Mouse (Mus musculus) limb, embryonic 14.5 days (tissue): ENCODE measurements at regions not wholly inside any gene's neighbourhood (a gene's known extent, or its start where the extent isn't known, plus 50 kb on each side); places are given as distances from the start of the nearest gene placed in this dataset.

Experiments
- ATAC-seq: fragments of 200-750 bp; cut with Nextera tagmentation; 2 replicates; pipeline ENCODE4 v1.8.0; 2017; ENCODE audit warnings: low read depth, moderate number of reproducible peaks, moderate TSS enrichment; ENCODE audit not compliant: low FRiP score
- DNase-seq: peaks from one replicate; pipeline ENCODE4 v3.0.0-alpha.2; 2015; ENCODE audit warnings: low spot score
- H3K27ac ChIP-seq: fragments of 300-500 bp; sonication (generic); replicated peaks from 2 replicates; pipeline ENCODE4 v1.5.1; 2014; ENCODE audit warnings: low read depth, mild to moderate bottlenecking, low read length, moderate library complexity, mixed read lengths
- H3K27me3 ChIP-seq: fragments of 300-500 bp; sonication (generic); 2 replicates; pipeline ENCODE4 v1.6.1; 2014; ENCODE audit warnings: low read length, mixed read lengths; ENCODE audit not compliant: control insufficient read depth, insufficient read depth
- H3K36me3 ChIP-seq: fragments of 300-500 bp; sonication (generic); 2 replicates; pipeline ENCODE4 v1.6.1; 2014; ENCODE audit warnings: mild to moderate bottlenecking, low read length, moderate library complexity, mixed read lengths; ENCODE audit not compliant: control insufficient read depth, insufficient read depth
- H3K4me1 ChIP-seq: fragments of 300-500 bp; sonication (generic); 2 replicates; pipeline ENCODE4 v1.6.1; 2014; ENCODE audit warnings: antibody characterized with exemption, low read length, mixed read lengths; ENCODE audit not compliant: control insufficient read depth, insufficient read depth
- H3K4me2 ChIP-seq: fragments of 300-500 bp; sonication (generic); replicated peaks from 2 replicates; pipeline ENCODE4 v1.6.1; 2014; ENCODE audit warnings: low read depth, mild to moderate bottlenecking, low read length, moderate library complexity; ENCODE audit not compliant: severe bottlenecking
- H3K4me3 ChIP-seq: fragments of 300-500 bp; sonication (generic); replicated peaks from 2 replicates; pipeline ENCODE4 v1.5.1; 2014; ENCODE audit warnings: low read length
- H3K9ac ChIP-seq: fragments of 300-500 bp; sonication (generic); 2 replicates; pipeline ENCODE4 v1.6.1; 2014; ENCODE audit warnings: mild to moderate bottlenecking, low read depth, low read length, moderate library complexity; ENCODE audit not compliant: severe bottlenecking
- H3K9me3 ChIP-seq: fragments of 300-500 bp; sonication (generic); 2 replicates; pipeline ENCODE4 v1.6.1; 2016; ENCODE audit warnings: low read length; ENCODE audit not compliant: control insufficient read depth
- POLR2A ChIP-seq: fragments of 200-500 bp; IDR thresholded peaks from 2 replicates; pipeline ENCODE4 v1.8.0; 2012; ENCODE audit warnings: inconsistent platforms, mild to moderate bottlenecking, moderate library complexity, borderline replicate concordance; ENCODE audit not compliant: insufficient read depth, insufficient read length; ENCODE audit errors: extremely low read depth
- WGBS: fragments of 180-500 bp; shearing (Covaris S2); extraction: QIAGEN DNeasy Blood & Tissue Kit; methylation state at CpG from one replicate; pipeline ENCODE4 v1.1.7; 2014; 5-methylcytosine and 5-hydroxymethylcytosine counted together

DNA sequence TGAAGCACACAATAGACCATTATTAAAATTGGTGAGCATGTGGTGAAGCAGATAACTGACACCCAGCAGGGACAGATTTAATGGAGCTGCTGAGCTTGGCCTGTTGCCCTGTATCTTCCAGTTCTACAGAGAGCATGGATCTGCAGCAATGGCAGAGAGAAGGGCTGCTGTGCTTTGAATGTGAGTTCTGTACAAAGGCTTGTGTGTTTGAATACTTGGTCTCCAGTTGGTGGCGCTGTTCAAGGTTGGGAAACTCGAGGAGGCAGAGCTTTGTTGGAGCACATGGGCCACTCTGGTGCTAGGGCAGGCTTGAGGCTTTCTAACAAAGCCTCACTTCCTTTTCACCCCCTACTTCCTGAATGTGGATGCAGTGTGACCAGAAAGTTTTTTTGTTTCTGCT, 211.8 kb upstream of the Arpp21 start:
- no peaks in the 10 kb centered on the region for H3K4me1 ChIP-seq
- ATAC-seq (no peak), DNase-seq (no peak)
- no peaks in the 10 kb centered on the region for H3K9me3 ChIP-seq
- H3K4me3 ChIP-seq, result no peak overlapping the region
- no peak for TF ChIP-seq POLR2A
- H3K9ac ChIP-seq, result no peak overlapping the region
- H3K4me2 ChIP-seq, result no peak overlapping the region
- no peaks in the 10 kb centered on the region for H3K27me3 ChIP-seq
- H3K36me3 ChIP-seq, result no peaks in the 10 kb centered on the region
- no peak overlapping the region for H3K27ac ChIP-seq
- WGBS, result 13% methylated on average over 2 of the region's 2 CpGs

DNA sequence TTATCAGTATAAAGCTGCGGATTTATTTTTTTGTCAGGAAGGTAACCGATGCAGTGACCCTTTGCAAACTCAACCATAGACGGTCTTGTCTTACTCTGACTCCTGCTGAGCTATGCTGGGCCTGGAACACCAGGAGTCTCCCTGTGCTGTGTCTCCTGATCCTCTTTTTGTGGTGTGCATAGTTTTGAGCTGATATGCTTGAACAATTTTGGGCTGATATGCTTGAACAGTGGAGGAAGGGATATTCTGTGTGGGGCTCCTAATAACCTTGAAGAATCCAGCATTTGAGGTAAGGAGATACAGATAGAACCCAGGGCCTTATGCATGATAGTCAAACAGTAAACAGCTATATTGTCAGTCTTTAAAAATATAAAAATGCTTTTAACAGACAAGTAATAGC, 211.2 kb upstream of the Arpp21 start:
- no peaks in the 10 kb centered on the region for H3K9me3 ChIP-seq
- ATAC-seq (no peak), DNase-seq (no peak)

DNA sequence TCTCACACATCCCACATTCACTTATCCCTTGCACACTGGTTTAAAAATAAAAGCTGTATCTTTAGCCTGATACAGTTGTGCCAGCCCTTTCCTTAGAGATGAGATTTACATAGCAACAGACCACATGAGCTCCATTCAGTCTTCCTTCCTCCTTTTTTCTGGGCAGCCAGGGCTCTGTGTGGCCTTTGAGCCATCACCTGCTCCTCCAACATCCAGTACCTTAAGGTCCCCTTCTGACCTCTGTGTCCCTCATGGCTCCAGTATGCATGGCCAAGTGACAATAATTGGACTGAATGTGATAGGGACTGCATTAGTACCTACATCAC, 210.3 kb upstream of the Arpp21 start:
- Histone ChIP-seq H3K27me3 (no peaks in the 10 kb centered on the region), H3K27ac (no peak overlapping the region), H3K9me3 (no peaks in the 10 kb centered on the region), H3K9ac (no peak overlapping the region), H3K4me2 (no peak overlapping the region), H3K36me3 (no peaks in the 10 kb centered on the region), H3K4me1 (no peaks in the 10 kb centered on the region), H3K4me3 (no peak overlapping the region)
- DNase-seq (no peak), ATAC-seq (no peak)
- no peak for TF ChIP-seq POLR2A

More for the DNA sequence above, 211.2 kb upstream of the Arpp21 start:
- H3K4me2 ChIP-seq, result no peak overlapping the region
- no peak overlapping the region for H3K4me3 ChIP-seq
- no peak overlapping the region for H3K9ac ChIP-seq
- no peaks in the 10 kb centered on the region for H3K36me3 ChIP-seq
- H3K4me1 ChIP-seq, result no peaks in the 10 kb centered on the region
- 88% methylated on average over 3 of the region's 3 CpGs for WGBS
- no peak overlapping the region for H3K27ac ChIP-seq
- no peak for TF ChIP-seq POLR2A
- H3K27me3 ChIP-seq, result no peaks in the 10 kb centered on the region

DNA sequence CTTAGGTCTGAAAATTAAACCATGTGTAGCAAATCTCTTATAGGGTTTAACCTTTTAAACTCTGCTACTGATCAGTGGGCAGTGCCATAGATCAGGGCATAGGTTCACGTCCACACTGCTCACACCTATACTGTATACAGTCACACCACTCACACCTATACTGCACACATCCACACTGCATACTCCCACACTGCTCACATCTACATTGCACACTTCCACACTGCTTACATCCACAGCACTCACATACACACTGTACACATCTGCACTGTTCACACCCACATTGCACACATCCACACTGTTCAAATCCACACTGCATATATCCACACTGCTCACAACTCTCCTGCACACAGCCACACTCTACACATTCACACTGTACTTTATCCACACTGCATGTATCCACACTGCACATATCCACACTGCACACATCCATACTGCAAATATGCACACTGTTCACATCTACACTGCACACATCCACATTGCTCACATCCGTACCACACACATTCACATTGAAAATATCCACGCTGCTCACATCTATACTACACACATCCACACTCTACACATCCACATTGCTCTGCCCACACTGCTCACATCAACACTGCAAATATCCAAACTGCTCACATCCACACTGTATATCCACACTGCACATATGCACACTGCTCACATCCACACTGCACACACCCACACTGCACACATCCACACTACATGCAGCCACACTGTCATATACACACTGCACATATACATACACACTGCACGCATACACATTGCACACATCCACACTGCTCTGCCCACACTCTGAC, 209.7 kb upstream of the Arpp21 start:
- TF ChIP-seq POLR2A, result no peak
- 86% methylated on average over 4 of the region's 4 CpGs for WGBS
- H3K4me2 ChIP-seq, result no peak overlapping the region
- ATAC-seq (no peak), DNase-seq (no peak)
- no peaks in the 10 kb centered on the region for H3K9me3 ChIP-seq
- no peaks in the 10 kb centered on the region for H3K36me3 ChIP-seq
- H3K4me3 ChIP-seq, result no peak overlapping the region
- no peak overlapping the region for H3K27ac ChIP-seq
- no peak overlapping the region for H3K9ac ChIP-seq
- no peaks in the 10 kb centered on the region for H3K27me3 ChIP-seq
- no peaks in the 10 kb centered on the region for H3K4me1 ChIP-seq

DNA sequence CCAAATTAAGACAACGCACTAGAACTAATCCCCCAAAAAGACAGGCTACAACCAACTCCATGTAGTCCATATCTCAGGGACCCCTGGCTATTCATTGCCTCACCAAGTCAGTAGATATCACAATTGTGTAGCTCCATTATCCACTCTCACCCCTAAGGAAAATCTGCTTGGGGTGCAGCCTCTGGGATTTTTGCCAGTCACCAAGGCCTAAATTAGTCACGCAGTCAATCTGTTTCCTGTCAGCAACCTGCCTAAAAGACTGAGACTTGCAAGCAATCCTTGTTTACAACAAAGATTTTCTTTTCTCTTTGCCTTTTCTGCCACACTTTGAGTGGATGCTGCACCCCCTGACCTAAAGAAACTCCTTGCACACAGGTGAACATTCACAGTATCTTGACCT, 208.5 kb upstream of the Arpp21 start:
- DNase-seq, result no peak
- Histone ChIP-seq H3K27ac (no peak overlapping the region), H3K9me3 (no peaks in the 10 kb centered on the region), H3K27me3 (no peaks in the 10 kb centered on the region), H3K4me1 (no peaks in the 10 kb centered on the region), H3K4me3 (no peak overlapping the region), H3K36me3 (no peaks in the 10 kb centered on the region), H3K9ac (no peak overlapping the region), H3K4me2 (no peak overlapping the region)
- no peak for ATAC-seq
- WGBS, result 83% methylated on average over 2 of the region's 2 CpGs
- TF ChIP-seq POLR2A, result no peak

DNA sequence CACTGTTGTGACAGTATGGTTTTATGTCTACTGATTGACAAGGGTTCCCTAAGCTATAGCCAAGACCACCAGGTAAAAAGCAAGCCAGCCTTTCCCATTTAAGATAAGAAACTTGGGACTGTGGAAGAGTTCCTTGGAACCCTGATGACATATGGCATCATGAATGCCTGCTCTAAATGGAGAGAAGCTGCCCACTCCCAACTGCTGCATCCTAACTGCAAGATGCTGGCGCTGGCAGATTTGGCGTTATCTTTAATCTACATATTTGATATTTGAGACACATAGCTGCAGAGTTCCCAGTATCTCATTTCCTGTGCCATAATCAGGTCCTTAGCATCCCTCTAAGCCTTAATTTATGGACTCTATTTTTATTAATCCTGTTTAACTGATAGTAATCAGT, 200.4 kb upstream of the Arpp21 start:
- no peaks in the 10 kb centered on the region for H3K36me3 ChIP-seq
- no peaks in the 10 kb centered on the region for H3K4me1 ChIP-seq
- no peak overlapping the region for H3K4me3 ChIP-seq
- no peak overlapping the region for H3K9ac ChIP-seq
- no peaks in the 10 kb centered on the region for H3K9me3 ChIP-seq
- ATAC-seq (no peak), DNase-seq (no peak)
- TF ChIP-seq POLR2A, result no peak
- H3K27me3 ChIP-seq, result no peaks in the 10 kb centered on the region
- 74% methylated on average over 2 of the region's 2 CpGs for WGBS
- H3K4me2 ChIP-seq, result no peak overlapping the region
- no peak overlapping the region for H3K27ac ChIP-seq
